ENCODE assay signal across 13 mouse cellular contexts in the genomic region with DNA sequence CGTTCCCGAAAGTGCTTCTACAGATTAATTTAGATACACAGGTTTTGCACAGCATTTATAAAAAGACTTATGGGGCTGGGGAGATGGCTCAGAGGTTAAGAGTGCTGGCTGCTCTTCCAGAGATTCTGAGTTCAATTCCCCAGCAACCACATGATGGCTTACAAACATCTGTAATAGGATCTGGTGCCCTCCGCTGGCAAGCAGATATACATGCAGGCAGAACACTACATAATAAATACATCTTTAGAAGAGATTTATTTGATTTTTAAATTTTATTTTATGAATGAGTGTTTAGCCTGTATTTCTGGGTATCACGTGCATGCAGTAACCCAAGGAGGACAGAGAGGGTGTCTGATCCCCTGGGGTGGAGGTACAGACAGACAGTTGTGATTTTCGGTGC. TPM values are rescaled to one million over a fixed set of nuclear protein-coding genes. Genes with fewer than 3 reads are reported as not detected.
DNase-seq lines count a peak whose midpoint lies in the region; ATAC-seq and TF ChIP-seq lines count a peak whose summit lies in the region.
"Had no signal": no experiment of that assay in that cellular context is flagged by ENCODE, and none has a peak within 500 bp of the region (broad histone marks: within the 10 kb centered on the region; RNA-seq: fewer than 3 reads in every experiment).

No protein-coding gene starts in this region.

- H3K27ac ChIP-seq in heart, embryonic 11.5 days (ENCODE audit: low read depth, low read length) = no peak overlapping the region
- H3K27ac ChIP-seq in lung, embryonic 14.5 days (ENCODE audit: low read depth) = no peak overlapping the region
- H3K27ac ChIP-seq in stomach, postnatal 0 days (replicated peaks) = no peak overlapping the region
- H3K27ac ChIP-seq: hindbrain, embryonic 15.5 days; limb, embryonic 13.5 days had no signal

- TF ChIP-seq CTCF in lung, embryonic 14.5 days (IDR thresholded peaks at IDR 0.05; ENCODE audit: low read depth) = peak; percentile 51
- TF ChIP-seq CTCF in stomach, postnatal 0 days (IDR thresholded peaks at IDR 0.05; ENCODE audit: low read depth) = peak; percentile 71

- TF ChIP-seq EP300 in stomach, postnatal 0 days (optimal IDR thresholded peaks at IDR 0.05) = no peak

- 86% methylated on average over 5 of the region's 5 CpGs for WGBS in heart, embryonic 11.5 days (ENCODE audit: insufficient replicate concordance)
- 77% methylated on average over 5 of the region's 5 CpGs for WGBS in lung, embryonic 14.5 days
- 79% methylated on average over 5 of the region's 5 CpGs for WGBS in stomach, postnatal 0 days

- peaks cover 16% of the 10 kb centered on the region for H3K4me1 ChIP-seq in heart, embryonic 11.5 days (ENCODE audit: control insufficient read depth, insufficient read depth, low read length)
- 0 out of 2 replicates have a peak, but pooled peaks cover 3% of the 10 kb centered on the region for H3K4me1 ChIP-seq in lung, embryonic 14.5 days (ENCODE audit: insufficient read depth)
- H3K4me1 ChIP-seq in stomach, postnatal 0 days (replicated peaks; ENCODE audit: control insufficient read depth, insufficient read depth) = no peaks in the 10 kb centered on the region

- ATAC-seq in heart, embryonic 11.5 days (replicated peaks; ENCODE audit: insufficient number of reproducible peaks, low FRiP score, low TSS enrichment) = no peak
- ATAC-seq in lung, embryonic 14.5 days (ENCODE audit: insufficient read depth) = no peak
- no peak for ATAC-seq in stomach, postnatal 0 days (ENCODE audit: low FRiP score, low TSS enrichment)
- no peak for ATAC-seq in cerebellum, adult (ENCODE audit: insufficient number of reproducible peaks, low FRiP score, low TSS enrichment)

- DNase-seq in heart, adult 11 months = peak; percentile 49
- peak; percentile 28 for DNase-seq in lung, embryonic 14.5 days
- DNase-seq in lung, postnatal 14 days = no peak
- peak; percentile 37 for DNase-seq in brain, adult 2 months (ENCODE audit: low read depth, low spot score)
- DNase-seq in stomach, postnatal 0 days (ENCODE audit: low spot score) = peak; percentile 32
- DNase-seq in ovary, postnatal 36 days (ENCODE audit: low spot score) = no peak
- DNase-seq: gastrocnemius, postnatal 14 days had no signal

- H3K4me2 ChIP-seq in heart, embryonic 11.5 days = no peak overlapping the region
- no peak overlapping the region for H3K4me2 ChIP-seq in lung, embryonic 14.5 days
- no peak overlapping the region for H3K4me2 ChIP-seq in stomach, postnatal 0 days (replicated peaks; ENCODE audit: low read depth)
- H3K4me2 ChIP-seq: hindbrain, embryonic 15.5 days; limb, embryonic 13.5 days had no signal

- H3K4me3 ChIP-seq in heart, embryonic 11.5 days (ENCODE audit: low read depth, low read length) = no peak overlapping the region
- no peak overlapping the region for H3K4me3 ChIP-seq in lung, embryonic 14.5 days (ENCODE audit: low read depth, low read length)
- no peak overlapping the region for H3K4me3 ChIP-seq in stomach, postnatal 0 days (ENCODE audit: low read depth, low read length)
- H3K4me3 ChIP-seq: hindbrain, embryonic 15.5 days; limb, embryonic 13.5 days; myocyte had no signal

- H3K36me3 ChIP-seq in heart, embryonic 11.5 days (ENCODE audit: control insufficient read depth, insufficient read depth, low read length) = no peaks in the 10 kb centered on the region
- H3K36me3 ChIP-seq in lung, embryonic 14.5 days (ENCODE audit: insufficient read depth) = peaks cover 6% of the 10 kb centered on the region; the same call in 1 of the 2 replicates
- no peaks in the 10 kb centered on the region for H3K36me3 ChIP-seq in stomach, postnatal 0 days (ENCODE audit: control insufficient read depth, insufficient read depth, low read length)
- H3K36me3 ChIP-seq: G1E had no signal

- H3K9me3 ChIP-seq in heart, embryonic 11.5 days (replicated peaks; ENCODE audit: control insufficient read depth, low read length) = no peaks in the 10 kb centered on the region
- no peaks in the 10 kb centered on the region for H3K9me3 ChIP-seq in lung, embryonic 14.5 days (ENCODE audit: low read depth, low read length)
- H3K9me3 ChIP-seq in stomach, postnatal 0 days (ENCODE audit: control insufficient read depth, low read length) = no peaks in the 10 kb centered on the region
- H3K9me3 ChIP-seq: G1E; hindbrain, embryonic 15.5 days; limb, embryonic 13.5 days had no signal

- H3K9ac ChIP-seq in heart, embryonic 11.5 days (ENCODE audit: low read depth, low read length) = no peak overlapping the region
- no peak overlapping the region for H3K9ac ChIP-seq in lung, embryonic 14.5 days
- H3K9ac ChIP-seq in stomach, postnatal 0 days (ENCODE audit: low read length) = no peak overlapping the region
- H3K9ac ChIP-seq: hindbrain, embryonic 15.5 days; limb, embryonic 13.5 days had no signal

- H3K27me3 ChIP-seq in heart, embryonic 11.5 days (ENCODE audit: control insufficient read depth, insufficient read depth, low read length) = no peaks in the 10 kb centered on the region
- H3K27me3 ChIP-seq in lung, embryonic 14.5 days (ENCODE audit: insufficient read depth, low read length) = no peaks in the 10 kb centered on the region
- no peaks in the 10 kb centered on the region for H3K27me3 ChIP-seq in stomach, postnatal 0 days (ENCODE audit: control insufficient read depth, insufficient read depth, low read length)
- H3K27me3 ChIP-seq: hindbrain, embryonic 15.5 days; limb, embryonic 13.5 days had no signal

RNA-seq across cellular contexts. Expression of gene Nucb2, which starts 9.9 kb away (rescaled TPM):
- 6.5 and 8.7 TPM in 2 replicates for polyA plus RNA-seq in heart, embryonic 11.5 days (2014; fragmentation: Nextera tagmentation; extraction: Ambion mirVana)
- 16.8 and 20.2 TPM in 2 replicates for polyA plus RNA-seq in lung, embryonic 14.5 days (2014; fragmentation: Nextera tagmentation; extraction: Ambion mirVana)
- polyA plus RNA-seq in stomach, postnatal 0 days (2015; fragmentation: Nextera tagmentation; extraction: Ambion mirVana) = 45.5 and 46.2 TPM in 2 replicates

Comparison
In these comparisons a context has a peak if more than half of its experiments do, and no peak if none do; other contexts are left out.
1. DNase-seq: peak in heart, adult 11 months (single experiment), lung, embryonic 14.5 days (single experiment), brain, adult 2 months (single experiment) and stomach, postnatal 0 days (single experiment); none in lung, postnatal 14 days (single experiment) and ovary, postnatal 36 days (single experiment).